Mouse (Mus musculus) CD4-positive helper T cell, adult 2 months (primary cell): ENCODE measurements at regions not wholly inside any gene's neighbourhood (a gene's known extent, or its start where the extent isn't known, plus 50 kb on each side); places are given as distances from the start of the nearest gene placed in this dataset.

Experiments used
- DNase-seq: peaks from one replicate; pipeline ENCODE4 v3.0.0-alpha.2; 2012; ENCODE audit warnings: low read depth, missing footprints, low spot score

DNA sequence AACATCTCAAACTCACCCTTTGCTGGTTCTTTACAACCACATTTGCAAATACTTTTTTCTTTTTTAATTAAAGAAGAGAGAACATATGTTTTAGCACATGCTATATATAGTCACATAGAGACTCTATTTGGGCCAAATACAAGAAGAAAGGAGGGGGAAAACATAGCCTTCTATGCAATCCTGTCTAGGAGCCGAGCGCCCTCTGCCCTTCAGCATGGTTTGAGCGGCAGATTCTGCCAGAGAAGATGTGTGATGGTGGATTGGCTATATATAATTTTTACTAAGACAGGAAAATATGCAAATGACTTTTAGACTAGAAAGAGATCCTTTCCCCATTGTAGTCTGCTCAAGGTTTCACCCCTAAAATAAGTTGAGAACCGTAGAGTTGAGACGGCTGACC, 60.0 kb upstream of the Myom1 start:
- DNase-seq, result peak; percentile 12

DNA sequence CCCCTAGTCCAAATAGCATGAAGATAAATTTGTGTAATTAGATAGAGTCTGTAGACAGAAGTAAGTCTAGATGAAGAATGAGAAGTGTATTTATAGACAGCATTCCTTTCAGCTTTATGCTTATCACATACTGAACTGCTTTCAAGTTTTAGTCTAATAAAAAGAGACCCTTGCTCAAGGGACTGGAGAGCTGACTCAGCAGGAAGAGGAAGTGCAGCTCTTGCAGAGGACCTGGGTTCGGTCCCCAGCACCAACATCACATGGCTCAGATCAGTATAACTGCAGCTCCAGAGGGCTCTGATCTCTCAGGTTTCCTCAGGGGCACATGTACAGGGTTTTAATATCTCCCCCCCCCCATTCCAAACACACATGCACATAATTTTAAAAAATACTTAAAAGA, 68.2 kb upstream of the Myom1 start:
- no peak for DNase-seq

DNA sequence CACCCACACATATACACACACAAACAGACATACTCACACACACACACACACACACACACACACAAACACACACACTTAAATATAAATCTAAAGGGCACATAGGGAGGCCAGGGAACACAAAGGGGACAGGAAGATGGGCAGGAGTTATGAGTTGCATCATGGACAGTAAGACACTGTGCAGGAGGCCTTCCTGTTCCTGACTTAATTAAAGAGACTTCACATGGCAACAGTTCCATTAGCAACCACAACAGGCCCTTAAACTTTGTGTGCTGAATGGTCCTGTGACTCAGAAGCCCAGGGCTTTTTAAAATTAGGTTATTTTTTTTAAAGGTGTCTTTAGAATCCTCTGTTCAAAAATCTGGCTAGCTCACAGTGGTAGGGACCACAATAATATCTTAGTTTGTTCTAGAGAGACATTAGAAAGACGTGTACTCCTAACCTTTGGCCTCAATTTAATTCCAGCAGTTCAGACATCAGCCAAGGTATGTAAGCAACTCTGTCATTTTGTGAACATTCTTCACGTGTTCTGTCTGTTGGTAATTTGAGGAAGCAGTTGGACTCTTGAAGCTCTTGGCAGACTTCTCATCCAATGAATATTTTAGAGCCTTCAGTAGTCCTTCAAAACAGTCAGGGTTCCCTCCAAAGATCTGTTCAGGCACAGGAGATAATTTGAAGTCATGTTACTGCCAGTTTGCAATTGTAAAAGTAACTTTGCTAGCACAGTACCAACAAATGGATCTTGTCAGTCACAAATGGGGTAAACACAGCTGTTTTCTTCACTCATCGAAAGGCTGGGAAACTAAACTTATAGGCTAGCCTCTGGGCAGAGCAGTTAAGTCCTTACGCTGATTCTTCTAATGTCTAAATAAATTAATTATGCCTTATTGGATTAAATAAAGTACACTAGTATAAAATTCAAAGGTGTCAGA, 69.0 kb upstream of the Myom1 start:
- DNase-seq, result no peak

DNA sequence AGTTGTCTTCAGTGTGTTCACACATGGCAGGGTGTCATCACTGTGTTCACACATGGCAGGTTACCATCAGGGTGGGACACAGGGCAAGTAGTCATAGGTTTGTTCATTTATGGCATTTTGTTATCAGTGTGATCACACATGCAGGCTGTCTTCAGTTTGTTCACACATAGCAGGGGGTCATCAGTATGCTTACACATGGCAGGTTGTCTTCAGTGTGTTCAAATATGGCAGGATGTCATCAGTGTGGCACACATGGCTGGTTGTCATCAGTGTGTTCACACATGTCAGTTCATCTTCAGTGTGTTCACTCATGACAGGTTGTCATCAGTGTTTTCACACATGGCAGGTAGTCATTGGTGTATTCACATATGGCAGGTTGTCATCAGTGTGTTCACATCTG, 69.9 kb upstream of the Myom1 start:
- DNase-seq, result no peak

DNA sequence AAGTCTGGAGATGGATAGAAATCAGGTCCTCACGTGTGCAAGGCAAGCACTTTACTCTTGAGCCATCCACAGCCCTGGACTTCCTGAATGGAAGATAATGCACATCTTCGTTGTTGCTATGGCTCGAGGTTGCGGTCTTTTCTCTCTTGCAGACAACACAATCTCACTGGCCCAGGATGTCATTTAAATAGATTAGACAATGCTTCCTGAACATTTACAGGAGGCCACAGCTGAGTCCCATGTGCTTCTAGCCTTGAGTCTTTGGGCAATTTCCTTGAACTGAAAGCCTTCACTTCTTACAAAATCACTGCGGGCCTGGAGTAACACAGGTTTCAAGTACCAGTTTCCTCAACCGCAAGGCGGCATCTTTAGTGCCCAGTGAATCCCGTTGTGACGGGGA, 71.8 kb upstream of the Myom1 start:
- no peak for DNase-seq

DNA sequence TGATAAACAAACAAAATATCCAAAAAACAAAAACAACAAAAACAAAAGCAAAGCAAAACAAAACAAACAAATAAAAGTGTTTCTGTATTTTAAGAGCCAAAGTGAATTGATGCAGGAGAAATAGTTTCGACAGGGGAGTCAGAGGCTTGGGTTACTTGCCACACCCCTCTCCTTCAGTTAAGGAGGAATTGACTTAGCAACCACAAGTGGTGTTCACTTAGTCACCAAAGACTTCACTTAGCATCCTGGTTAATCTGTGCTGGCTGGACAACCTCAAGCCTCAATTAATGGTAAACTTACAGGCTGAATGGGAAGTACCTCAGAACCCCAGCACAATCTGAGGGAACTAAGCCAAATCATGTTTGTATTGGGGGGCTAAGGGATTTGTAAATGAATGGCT, 72.9 kb upstream of the Myom1 start:
- no peak for DNase-seq

DNA sequence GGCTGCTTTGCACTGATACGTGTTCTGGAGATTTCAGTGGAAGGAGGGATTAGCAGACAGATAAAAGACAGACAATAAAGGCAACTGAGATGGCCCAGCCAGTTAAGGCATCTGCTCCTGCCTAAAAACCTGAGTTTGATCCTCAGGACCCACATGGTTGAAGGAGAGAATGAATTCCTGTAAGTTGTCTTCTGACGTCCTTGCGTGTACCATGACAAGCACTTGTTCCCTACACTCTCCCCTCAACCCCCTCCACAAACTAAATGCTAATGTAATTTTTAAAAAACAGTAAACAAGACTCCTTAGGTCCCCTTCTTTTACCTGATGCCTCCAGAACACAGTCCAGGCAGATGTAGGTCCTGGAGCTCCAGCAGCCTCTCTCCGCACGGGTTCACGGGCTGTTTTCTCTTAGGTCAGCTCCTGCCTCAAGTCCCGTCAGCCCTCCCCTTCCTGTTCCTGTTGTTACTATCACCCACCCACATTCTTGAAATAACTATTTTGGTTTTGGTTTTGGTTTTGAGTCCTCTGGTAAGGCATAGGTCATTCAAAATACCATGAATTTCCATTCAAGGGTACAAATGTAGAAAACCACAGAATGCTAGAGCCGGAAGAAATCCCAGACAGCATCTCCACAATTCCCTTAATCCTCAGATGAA, 71.3 kb upstream of the Tgif1 start:
- DNase-seq, result peak; percentile 86

DNA sequence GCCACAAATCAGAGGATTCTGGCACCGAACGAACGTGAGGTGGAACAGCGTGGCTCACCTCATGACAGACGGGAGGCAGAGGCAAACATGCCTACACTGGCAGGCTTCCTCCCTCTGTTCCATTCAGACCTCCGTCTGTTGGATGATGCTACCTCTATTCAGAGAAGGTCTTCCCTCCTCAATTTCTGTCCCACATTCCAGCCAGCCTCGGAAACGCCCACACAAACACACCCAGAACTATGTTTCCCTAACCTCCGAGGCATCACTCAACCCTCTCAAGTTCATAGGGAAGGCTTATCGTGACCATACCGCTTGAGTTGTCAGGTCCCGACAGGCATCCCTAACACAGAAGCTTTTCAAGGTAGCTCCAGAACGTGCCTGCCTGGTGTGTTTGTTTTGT, 68.3 kb upstream of the Tgif1 start:
- no peak for DNase-seq

DNA sequence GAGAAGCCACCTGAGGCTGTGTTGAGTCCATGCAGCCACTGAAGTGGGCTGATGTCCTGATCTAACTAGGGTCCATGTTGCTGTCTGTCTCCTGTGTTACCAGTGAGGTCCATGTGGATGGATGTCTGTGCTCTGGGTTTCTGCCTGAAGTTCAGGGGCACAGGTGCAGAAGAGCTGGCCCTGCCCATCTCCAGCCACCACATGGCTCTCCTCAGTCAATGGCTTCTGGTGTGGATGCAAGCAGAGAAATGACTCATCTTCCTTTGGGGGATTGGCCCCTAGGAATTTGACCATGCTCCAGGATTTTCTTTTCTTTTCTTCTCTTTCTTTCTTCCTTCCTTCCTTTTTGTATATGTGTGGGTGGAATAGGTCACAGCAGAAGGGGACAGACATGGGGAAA, 66.8 kb upstream of the Tgif1 start:
- no peak for DNase-seq

DNA sequence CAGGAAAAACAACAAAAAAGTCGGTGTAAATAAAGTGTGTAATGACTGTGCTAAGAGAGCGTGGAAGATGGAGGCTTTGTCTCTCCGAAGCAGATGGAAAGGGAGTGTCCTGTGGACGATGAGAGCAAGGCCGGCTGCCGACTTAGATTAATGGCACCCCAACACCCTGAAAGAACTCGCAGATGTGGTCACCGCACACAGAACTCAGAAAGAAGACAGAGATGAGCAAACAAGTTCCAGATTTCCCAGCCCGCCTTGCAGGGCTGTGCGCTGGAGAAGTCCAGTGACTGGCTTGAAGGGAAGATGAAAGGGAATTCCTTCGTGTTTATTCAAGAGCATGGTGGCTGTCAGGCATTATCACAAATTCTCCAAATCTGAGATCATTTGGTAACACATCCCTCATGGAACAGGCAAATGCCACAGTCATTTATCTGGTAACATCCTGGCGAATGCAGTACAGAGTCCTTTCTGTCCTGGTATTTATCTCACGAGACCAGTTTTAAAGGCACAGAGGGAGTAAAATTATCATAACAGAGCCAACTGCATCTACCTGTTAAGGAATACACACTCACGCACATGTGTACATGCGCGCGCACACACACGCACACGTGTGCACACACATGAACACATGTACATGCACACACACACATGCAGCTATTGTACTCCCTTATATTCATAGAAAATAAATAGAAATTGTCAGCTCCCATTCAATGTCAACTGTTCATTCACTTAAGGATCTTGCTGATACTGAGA, 64.0 kb upstream of the Tgif1 start:
- no peak for DNase-seq

DNA sequence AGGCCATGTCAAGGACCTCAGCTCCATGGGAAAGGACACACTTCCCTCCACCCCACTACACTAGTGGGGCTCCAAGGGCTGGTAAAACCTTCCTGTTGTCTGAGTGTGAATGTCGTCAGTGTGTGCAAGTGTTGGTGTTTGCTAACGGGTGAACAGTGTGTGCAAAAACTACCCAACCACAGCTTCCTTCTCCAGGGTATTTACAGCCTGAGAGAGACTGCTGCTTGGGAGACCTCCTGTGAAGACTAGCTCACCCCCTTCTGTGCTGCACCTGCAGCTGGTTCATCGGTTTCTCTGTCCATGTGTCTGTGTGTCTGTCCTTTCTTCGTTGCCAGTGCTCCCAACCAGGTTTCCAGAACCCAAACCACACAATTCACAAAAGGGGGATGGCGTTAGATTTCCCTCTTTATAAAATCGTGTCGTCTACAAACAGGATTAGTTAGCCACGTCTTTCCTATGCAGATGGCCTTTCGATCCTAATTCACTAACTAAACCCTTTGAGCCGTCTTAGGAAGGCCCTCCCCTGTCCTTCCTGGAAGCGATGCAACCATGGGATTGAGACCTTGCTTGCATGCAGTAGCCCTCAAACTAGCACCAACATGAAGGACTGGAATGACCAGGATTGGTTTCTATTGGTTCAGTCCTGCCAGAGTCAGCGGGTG, 62.9 kb upstream of the Tgif1 start:
- DNase-seq, result no peak

DNA sequence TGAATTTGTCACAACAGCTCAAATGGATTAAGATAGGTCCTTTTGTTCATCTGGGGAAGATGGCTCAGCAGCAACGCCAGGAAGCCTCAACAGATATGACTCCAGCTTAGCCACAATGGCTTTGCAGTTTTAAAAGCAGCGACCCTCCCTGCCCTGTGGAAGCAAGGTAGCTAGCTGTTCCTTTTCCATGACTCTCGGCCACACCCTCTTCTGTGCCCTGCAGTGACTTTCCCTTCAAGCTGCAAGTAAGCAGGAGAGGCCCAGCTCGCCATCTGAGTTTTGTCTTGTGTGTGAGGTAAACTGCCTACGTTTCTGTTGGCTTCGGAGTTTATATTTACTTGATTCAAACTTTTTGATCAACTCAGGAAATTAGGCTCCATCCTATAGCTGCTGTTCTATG, 62.1 kb upstream of the Tgif1 start:
- DNase-seq, result no peak

DNA sequence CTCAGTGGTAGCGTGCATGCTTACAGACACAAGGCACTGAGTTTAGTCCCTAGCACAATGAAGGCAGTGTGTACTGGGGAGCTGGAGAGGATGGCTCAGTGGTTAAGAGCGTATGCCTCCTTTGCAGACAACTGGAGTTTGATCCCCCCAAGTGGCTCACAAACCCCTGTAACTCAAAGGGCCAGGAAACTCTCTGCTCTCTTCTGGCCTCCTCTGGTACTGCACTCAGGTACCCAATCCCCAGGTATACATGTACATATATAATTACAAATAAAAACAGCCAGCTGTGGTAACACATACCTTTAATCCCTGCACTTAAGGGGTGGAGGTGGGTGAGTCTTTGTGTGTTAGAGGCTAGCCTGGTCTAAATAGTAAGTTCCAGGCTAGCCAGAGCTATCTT, 56.9 kb upstream of the Tgif1 start:
- DNase-seq, result no peak

DNA sequence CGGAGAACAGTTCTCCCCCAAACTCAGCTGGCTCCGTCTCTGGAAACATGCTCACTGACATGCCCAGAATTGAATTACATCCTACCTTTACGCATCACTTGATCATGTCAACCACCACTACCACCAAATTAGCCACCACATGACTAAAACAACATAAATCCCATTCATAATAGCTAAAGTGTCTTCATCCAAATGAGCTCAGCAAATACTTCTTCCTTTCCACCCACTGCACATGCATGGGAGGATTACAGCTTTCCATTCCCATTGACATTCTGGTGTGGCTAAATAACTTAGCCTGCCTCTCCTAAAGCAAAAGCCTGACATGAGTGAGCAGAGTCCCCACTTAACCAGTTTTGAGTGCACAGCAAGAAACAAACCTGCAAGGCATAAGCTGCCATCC, 56.2 kb upstream of the Tgif1 start:
- DNase-seq, result no peak

DNA sequence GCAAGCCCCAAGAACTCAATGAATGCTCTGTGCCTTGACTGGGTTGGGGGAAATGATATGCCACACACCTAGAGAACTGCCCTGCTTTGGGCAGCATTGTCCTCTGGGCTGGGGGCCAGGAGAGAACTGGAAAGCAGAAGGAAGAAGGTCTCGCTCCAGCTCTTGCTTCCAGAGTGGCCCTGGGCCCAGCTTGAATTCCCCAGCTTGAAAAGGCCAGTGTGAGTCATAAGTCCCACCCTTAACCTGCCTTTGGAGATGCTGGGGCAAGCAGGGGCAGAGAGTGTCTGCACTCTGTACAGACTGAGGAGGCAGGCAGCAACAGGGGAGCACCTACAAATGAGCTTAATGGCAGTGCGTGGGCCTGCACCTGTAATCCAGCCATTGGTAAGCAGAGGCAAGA, 55.0 kb upstream of the Tgif1 start:
- DNase-seq, result no peak
